8 mouse cellular contexts compared by ENCODE assay signal in the genomic region with DNA sequence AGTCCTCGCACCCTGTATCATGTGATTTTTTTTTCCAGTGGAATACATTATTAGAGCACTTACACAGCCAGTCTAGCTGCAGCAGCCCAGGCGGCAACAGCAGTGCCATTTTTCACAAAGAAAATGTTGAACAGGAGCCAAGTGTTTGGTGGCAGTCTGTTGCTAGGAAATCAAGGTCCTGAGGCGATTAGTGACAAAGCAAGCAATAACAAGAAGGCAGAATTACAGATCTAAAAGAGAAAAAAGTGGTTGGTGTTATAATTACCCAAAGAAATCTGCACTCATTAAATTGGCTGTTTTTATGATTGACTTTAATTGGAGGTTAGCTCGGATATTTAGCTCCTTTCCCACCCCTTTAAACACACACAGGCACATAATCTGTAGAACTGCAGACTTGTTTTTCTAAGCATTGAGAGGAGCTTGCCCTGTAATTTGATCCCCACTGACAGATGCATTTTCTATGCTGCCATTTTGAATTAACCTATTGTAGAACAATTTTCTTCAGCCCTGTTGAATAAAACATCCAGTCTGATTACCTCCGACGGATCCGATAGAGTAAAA.
DNase-seq lines count a peak whose midpoint lies in the region; ATAC-seq lines count a peak whose summit lies in the region.
"Had no signal": no experiment of that assay in that cellular context is flagged by ENCODE, and none has a peak within 500 bp of the region (broad histone marks: within the 10 kb centered on the region; RNA-seq: fewer than 3 reads in every experiment).

No protein-coding gene starts in this region.

- no peak overlapping the region for H3K4me3 ChIP-seq in heart, embryonic 15.5 days
- 0 out of 2 replicates have a peak overlapping the region, but pooled peaks have one; percentile 4 for H3K4me3 ChIP-seq in midbrain, embryonic 12.5 days
- H3K4me3 ChIP-seq in stomach, embryonic 15.5 days (replicated peaks), result no peak overlapping the region

- no peaks in the 10 kb centered on the region for H3K9me3 ChIP-seq in heart, embryonic 15.5 days (replicated peaks)
- H3K9me3 ChIP-seq in midbrain, embryonic 12.5 days, result no peaks in the 10 kb centered on the region
- H3K9me3 ChIP-seq in stomach, embryonic 15.5 days, result no peaks in the 10 kb centered on the region

- peak; percentile 93 for DNase-seq in brain, adult 2 months (ENCODE audit: low read depth, low spot score)
- peak; percentile 32 to 41 for DNase-seq in cerebellum, postnatal 36 days
- DNase-seq in kidney, postnatal 36 days, result peak; percentile 41 to 70
- DNase-seq in liver, result no peak

- H3K27ac ChIP-seq in heart, embryonic 15.5 days, result peak overlapping the region; percentile 53
- peak overlapping the region; percentile 93 for H3K27ac ChIP-seq in midbrain, embryonic 12.5 days (replicated peaks)
- peak overlapping the region; percentile 3; the same call in 1 of the 2 replicates for H3K27ac ChIP-seq in stomach, embryonic 15.5 days
- H3K27ac ChIP-seq: liver, embryonic 14.5 days had no signal

- H3K9ac ChIP-seq in heart, embryonic 15.5 days, result no peak overlapping the region
- H3K9ac ChIP-seq in midbrain, embryonic 12.5 days (replicated peaks), result no peak overlapping the region; the same call in 1 of the 2 replicates
- H3K9ac ChIP-seq in stomach, embryonic 15.5 days, result no peak overlapping the region
- H3K9ac ChIP-seq: liver, embryonic 14.5 days had no signal

- H3K36me3 ChIP-seq in heart, embryonic 15.5 days, result no peaks in the 10 kb centered on the region
- no peaks in the 10 kb centered on the region for H3K36me3 ChIP-seq in midbrain, embryonic 12.5 days
- H3K36me3 ChIP-seq in stomach, embryonic 15.5 days, result no peaks in the 10 kb centered on the region

- ATAC-seq in heart, embryonic 15.5 days (replicated peaks; ENCODE audit: insufficient number of reproducible peaks, insufficient read depth, low FRiP score, low read depth), result 0 out of 2 replicates have a peak, but pooled peaks have one; percentile 31
- peak; percentile 95 for ATAC-seq in midbrain, embryonic 12.5 days (ENCODE audit: low FRiP score, low read depth)
- peak; percentile 43; the same call in 1 of the 2 replicates for ATAC-seq in stomach, embryonic 15.5 days (ENCODE audit: insufficient read depth, low FRiP score, low read depth)

- H3K4me2 ChIP-seq in heart, embryonic 15.5 days, result peak overlapping the region; percentile 38
- peak overlapping the region; percentile 41 for H3K4me2 ChIP-seq in midbrain, embryonic 12.5 days (replicated peaks)
- no peak overlapping the region for H3K4me2 ChIP-seq in stomach, embryonic 15.5 days

- 37% methylated on average over 7 of the region's 7 CpGs for WGBS in heart, embryonic 15.5 days
- 2% methylated on average over 7 of the region's 7 CpGs for WGBS in midbrain, embryonic 12.5 days
- 40% methylated on average over 7 of the region's 7 CpGs for WGBS in stomach, embryonic 15.5 days

- H3K27me3 ChIP-seq in heart, embryonic 15.5 days, result no peaks in the 10 kb centered on the region
- H3K27me3 ChIP-seq in midbrain, embryonic 12.5 days, result no peaks in the 10 kb centered on the region
- H3K27me3 ChIP-seq in stomach, embryonic 15.5 days (replicated peaks), result no peaks in the 10 kb centered on the region

- H3K4me1 ChIP-seq in heart, embryonic 15.5 days (replicated peaks), result peaks cover 16% of the 10 kb centered on the region
- H3K4me1 ChIP-seq in midbrain, embryonic 12.5 days, result peaks cover 28% of the 10 kb centered on the region
- no peaks in the 10 kb centered on the region for H3K4me1 ChIP-seq in stomach, embryonic 15.5 days

Comparison
In these comparisons a context has a peak if more than half of its experiments do, and no peak if none do; other contexts are left out.
1. ATAC-seq: peak in every context shown above with its lines; median percentile 95 in midbrain, embryonic 12.5 days; 43 in stomach, embryonic 15.5 days; 31 in heart, embryonic 15.5 days.
2. H3K27ac ChIP-seq: peak in every context shown above with its lines; median percentile 93 in midbrain, embryonic 12.5 days; 53 in heart, embryonic 15.5 days; 3 in stomach, embryonic 15.5 days.